Comparison of ENCODE assay signal across 8 mouse cellular contexts in genomic region chr12:102468894-102469764, GRCm38 (mm10). TPM values are rescaled to one million over a fixed set of nuclear protein-coding genes. Genes with fewer than 3 reads are reported as not detected.
A peak's percentile ranks its signal among the peaks of the same experiment; 100 is the strongest.
DNase-seq lines count a peak whose midpoint lies in the region; ATAC-seq and TF ChIP-seq lines count a peak whose summit lies in the region.

Gene Golga5 (plus strand): TSS chr12:102469135.

- H3K4me1 ChIP-seq in forebrain, embryonic 10.5 days, result peaks cover 13% of the 10 kb centered on the region; the same call in 1 of the 2 replicates
- H3K4me1 ChIP-seq in heart, embryonic 15.5 days (replicated peaks), result peaks cover 7% of the 10 kb centered on the region
- H3K4me1 ChIP-seq in liver, embryonic 14.5 days (replicated peaks; ENCODE audit: control insufficient read depth in 2 of 2, insufficient read depth in 2 of 2, low read length in 1 of 2), result peaks cover 4 to 7% of the 10 kb centered on the region in 2 experiments
- H3K4me1 ChIP-seq in neural tube, embryonic 11.5 days (ENCODE audit: control insufficient read depth, insufficient read depth, low read length), result peaks cover 7% of the 10 kb centered on the region; the same call in 1 of the 2 replicates
- no peaks in the 10 kb centered on the region for H3K4me1 ChIP-seq in stomach, postnatal 0 days (replicated peaks; ENCODE audit: control insufficient read depth, insufficient read depth)

- peak within 1 kb of the TSS; percentile 78 for H3K4me2 ChIP-seq in heart, embryonic 15.5 days
- H3K4me2 ChIP-seq in liver, embryonic 14.5 days (ENCODE audit: low read depth), result peak within 1 kb of the TSS; percentile 95
- peak within 1 kb of the TSS; percentile 86 for H3K4me2 ChIP-seq in neural tube, embryonic 11.5 days (ENCODE audit: low read depth)
- H3K4me2 ChIP-seq in stomach, postnatal 0 days (replicated peaks; ENCODE audit: low read depth), result peak within 1 kb of the TSS; percentile 91

- under 1% methylated on average over 86 of the region's 86 CpGs for WGBS in forebrain, embryonic 10.5 days
- WGBS in heart, embryonic 15.5 days, result under 1% methylated on average over 85 of the region's 86 CpGs
- under 1% methylated on average over 82 of the region's 86 CpGs for WGBS in liver, embryonic 14.5 days (ENCODE audit: insufficient replicate concordance)
- under 1% methylated on average over 69 of the region's 86 CpGs for WGBS in neural tube, embryonic 11.5 days
- WGBS in stomach, postnatal 0 days, result under 1% methylated on average over 82 of the region's 86 CpGs

- peak within 1 kb of the TSS; percentile 85 for H3K27ac ChIP-seq in forebrain, embryonic 10.5 days
- H3K27ac ChIP-seq in heart, embryonic 15.5 days, result peak within 1 kb of the TSS; percentile 81
- H3K27ac ChIP-seq in liver, embryonic 14.5 days, result peak within 1 kb of the TSS; percentile 4
- H3K27ac ChIP-seq in neural tube, embryonic 11.5 days (ENCODE audit: low read depth, low read length), result no peak within 1 kb of the TSS
- H3K27ac ChIP-seq in stomach, postnatal 0 days (replicated peaks), result peak within 1 kb of the TSS; percentile 91

- H3K9me3 ChIP-seq in forebrain, embryonic 10.5 days, result no peaks in the 10 kb centered on the region
- no peaks in the 10 kb centered on the region for H3K9me3 ChIP-seq in heart, embryonic 15.5 days (replicated peaks)
- no peaks in the 10 kb centered on the region for H3K9me3 ChIP-seq in liver, embryonic 14.5 days (ENCODE audit: control insufficient read depth, low read length)
- H3K9me3 ChIP-seq in neural tube, embryonic 11.5 days (ENCODE audit: control insufficient read depth, low read length), result no peaks in the 10 kb centered on the region
- no peaks in the 10 kb centered on the region for H3K9me3 ChIP-seq in stomach, postnatal 0 days (ENCODE audit: control insufficient read depth, low read length)

- no peak for TF ChIP-seq CTCF in liver, embryonic 14.5 days (IDR thresholded peaks at IDR 0.05; ENCODE audit: low read depth)
- no peak for TF ChIP-seq CTCF in stomach, postnatal 0 days (IDR thresholded peaks at IDR 0.05; ENCODE audit: low read depth)

- peaks cover 17% of the 10 kb centered on the region for H3K36me3 ChIP-seq in forebrain, embryonic 10.5 days (replicated peaks)
- H3K36me3 ChIP-seq in heart, embryonic 15.5 days, result peaks cover 17% of the 10 kb centered on the region
- no peaks in the 10 kb centered on the region; the same call in none of the 2 replicates for H3K36me3 ChIP-seq in liver, embryonic 14.5 days (replicated peaks; ENCODE audit: control insufficient read depth, insufficient read depth, low read depth)
- no peaks in the 10 kb centered on the region for H3K36me3 ChIP-seq in neural tube, embryonic 11.5 days (ENCODE audit: control insufficient read depth, insufficient read depth, low read length)
- peaks cover 3% of the 10 kb centered on the region; the same call in 1 of the 2 replicates for H3K36me3 ChIP-seq in stomach, postnatal 0 days (ENCODE audit: control insufficient read depth, insufficient read depth, low read length)

- peak; percentile 97 for ATAC-seq in CD4-positive, CD25-positive, alpha-beta regulatory T cell, adult 4 months
- peak; percentile 99 for ATAC-seq in heart, embryonic 15.5 days (replicated peaks; ENCODE audit: insufficient number of reproducible peaks, insufficient read depth, low FRiP score, low read depth)
- ATAC-seq in liver, embryonic 14.5 days (ENCODE audit: insufficient read depth), result peak; percentile 98
- ATAC-seq in neural tube, embryonic 11.5 days (ENCODE audit: insufficient read depth, low FRiP score, low TSS enrichment), result peak; percentile 99
- ATAC-seq in stomach, postnatal 0 days (ENCODE audit: low FRiP score, low TSS enrichment), result peak; percentile 99

- peak; percentile 94 for DNase-seq in c-Kit-negative CD71-positive TER-119-positive erythroid progenitor cells, embryonic 14.5 days (ENCODE audit: low read depth, low spot score)
- DNase-seq in forebrain, embryonic 10.5 days (ENCODE audit: extremely low spot score, low spot score), result peak; percentile 95
- DNase-seq in kidney, postnatal 25 days, result peak; percentile 98 to 99
- DNase-seq in liver, embryonic 14.5 days (ENCODE audit: low read depth in 3 of 3, low spot score in 3 of 3), result peak; percentile 90 to 91 (median 91)
- peak; percentile 99 for DNase-seq in neural tube, embryonic 11.5 days (ENCODE audit: low spot score)
- DNase-seq in stomach, postnatal 0 days (ENCODE audit: low spot score), result peak; percentile 98

- H3K27me3 ChIP-seq in forebrain, embryonic 10.5 days (ENCODE audit: poor library complexity, severe bottlenecking), result no peaks in the 10 kb centered on the region
- H3K27me3 ChIP-seq in heart, embryonic 15.5 days, result no peaks in the 10 kb centered on the region
- H3K27me3 ChIP-seq in liver, embryonic 14.5 days (ENCODE audit: control insufficient read depth, insufficient read depth, low read length), result no peaks in the 10 kb centered on the region
- no peaks in the 10 kb centered on the region for H3K27me3 ChIP-seq in neural tube, embryonic 11.5 days (ENCODE audit: control insufficient read depth, insufficient read depth, low read length)
- H3K27me3 ChIP-seq in stomach, postnatal 0 days (ENCODE audit: control insufficient read depth, insufficient read depth, low read length), result no peaks in the 10 kb centered on the region

- no peak for TF ChIP-seq EP300 in liver, embryonic 14.5 days (IDR thresholded peaks at IDR 0.05; ENCODE audit: low read depth)
- TF ChIP-seq EP300 in stomach, postnatal 0 days (optimal IDR thresholded peaks at IDR 0.05), result no peak

- H3K9ac ChIP-seq in heart, embryonic 15.5 days, result peak within 1 kb of the TSS; percentile 94
- peak within 1 kb of the TSS; percentile 90 for H3K9ac ChIP-seq in liver, embryonic 14.5 days (replicated peaks)
- peak within 1 kb of the TSS; percentile 52 for H3K9ac ChIP-seq in neural tube, embryonic 11.5 days (ENCODE audit: low read length)
- H3K9ac ChIP-seq in stomach, postnatal 0 days (ENCODE audit: low read length), result peak within 1 kb of the TSS; percentile 94

- peak within 1 kb of the TSS; percentile 87 for H3K4me3 ChIP-seq in forebrain, embryonic 10.5 days
- H3K4me3 ChIP-seq in heart, embryonic 15.5 days, result peak within 1 kb of the TSS; percentile 99
- H3K4me3 ChIP-seq in liver, embryonic 14.5 days (ENCODE audit: insufficient read depth in 1 of 2, low read depth in 2 of 2, low read length in 2 of 2), result peak within 1 kb of the TSS; percentile 94 to 98
- H3K4me3 ChIP-seq in neural tube, embryonic 11.5 days (ENCODE audit: low read depth, low read length), result peak within 1 kb of the TSS; percentile 58
- peak within 1 kb of the TSS; percentile 89 for H3K4me3 ChIP-seq in stomach, postnatal 0 days (ENCODE audit: low read depth, low read length)

RNA-seq across cellular contexts. Expression of gene Golga5, which starts in this region (rescaled TPM):
- polyA plus RNA-seq in CD4-positive, CD25-positive, alpha-beta regulatory T cell, adult 4 months (2017; shearing (Covaris generic)), result 10 to 100 TPM; 22.8 to 28.8 TPM
- polyA plus RNA-seq in forebrain, embryonic 10.5 days (2016; fragmentation: Nextera tagmentation; extraction: Ambion mirVana), result 25.0 and 26.3 TPM in 2 replicates
- 24.4 and 26.9 TPM in 2 replicates for polyA plus RNA-seq in heart, embryonic 15.5 days (2015; fragmentation: Nextera tagmentation; extraction: Ambion mirVana)
- 5.2 and 10.1 TPM in 2 replicates for polyA plus RNA-seq in liver, embryonic 14.5 days (2012; rRNA removed)
- polyA plus RNA-seq in liver, embryonic 14.5 days (2014; fragmentation: Nextera tagmentation; extraction: Ambion mirVana), result 12.8 and 14.0 TPM in 2 replicates
- 33.1 and 33.6 TPM in 2 replicates for polyA plus RNA-seq in neural tube, embryonic 11.5 days (2014; fragmentation: Nextera tagmentation; extraction: Ambion mirVana)
- polyA plus RNA-seq in stomach, postnatal 0 days (2015; fragmentation: Nextera tagmentation; extraction: Ambion mirVana), result 29.3 and 30.3 TPM in 2 replicates
